Mouse (Mus musculus) midbrain, embryonic 10.5 days (tissue): ENCODE data around the gene Ifitm1. TPM values are rescaled to one million over a fixed set of nuclear protein-coding genes. Genes with fewer than 3 reads are reported as not detected.
"Not testable (repeated sequence)": the region's sequence is repeated elsewhere in the genome, so short reads cannot be mapped to it uniquely, and the experiment has no call there.

ENCODE experiments used
- DNase-seq: peaks from one replicate; pipeline ENCODE4 v3.0.0-alpha.2; 2017; ENCODE audit warnings: low spot score
- H3K27ac ChIP-seq: fragments of 300-500 bp; sonication (generic); replicated peaks from 2 replicates; pipeline ENCODE4 v1.5.1; 2016; ENCODE audit warnings: mild to moderate bottlenecking
- H3K27me3 ChIP-seq: fragments of 300-500 bp; sonication (generic); 2 replicates; pipeline ENCODE4 v1.6.1; 2016; ENCODE audit warnings: low read depth, mild to moderate bottlenecking; ENCODE audit not compliant: poor library complexity, severe bottlenecking
- H3K36me3 ChIP-seq: fragments of 300-500 bp; sonication (generic); 2 replicates; pipeline ENCODE4 v1.6.1; 2016; ENCODE audit warnings: mild to moderate bottlenecking, moderate library complexity
- H3K4me1 ChIP-seq: fragments of 300-500 bp; sonication (generic); 2 replicates; pipeline ENCODE4 v1.6.1; 2016
- H3K4me3 ChIP-seq: fragments of 300-500 bp; sonication (generic); 2 replicates; pipeline ENCODE4 v1.5.1; 2016; ENCODE audit warnings: mild to moderate bottlenecking, moderate library complexity
- H3K9me3 ChIP-seq: fragments of 300-500 bp; sonication (generic); replicated peaks from 2 replicates; pipeline ENCODE4 v1.6.1; 2016; ENCODE audit warnings: mild to moderate bottlenecking
- WGBS: fragments of 180-500 bp; shearing (Covaris S2); methylation state at CpG from one replicate; pipeline ENCODE4 v1.1.7; 2016; 5-methylcytosine and 5-hydroxymethylcytosine counted together
- polyA plus RNA-seq: library from polyadenylated mRNA; unstranded; fragments of >200 nt; fragmentation: Nextera tagmentation; extraction: Ambion mirVana; gene quantifications from 2 replicates; pipeline ENCODE4 v1.2.1, GENCODE M21; 2016

Ifitm1 gene
- polyA plus RNA-seq, 1 experiment from 2014 or later, result 6.3 TPM

GRCm38 (mm10) chr7:141010593-141010992 lies 43.6 kb downstream of the Ifitm1 start, which contains the start of gene Ifitm3:
Gene Ifitm3, minus strand, starts transcription at chr7:141010770.
- no peaks in the 10 kb centered on the region for H3K9me3 ChIP-seq
- peaks cover 27% of the 10 kb centered on the region for H3K4me1 ChIP-seq
- H3K4me3 ChIP-seq, result peak within 1 kb of the TSS; percentile 29
- peak within 1 kb of the TSS; percentile 39; the same call in 1 of the 2 replicates for H3K27ac ChIP-seq
- 40% methylated on average over 10 of the region's 10 CpGs for whole genome bisulfite sequencing
- no peaks in the 10 kb centered on the region for H3K36me3 ChIP-seq
- H3K27me3 ChIP-seq, result peaks cover 13% of the 10 kb centered on the region
- peak; percentile 17 for DNase-seq

DNA sequence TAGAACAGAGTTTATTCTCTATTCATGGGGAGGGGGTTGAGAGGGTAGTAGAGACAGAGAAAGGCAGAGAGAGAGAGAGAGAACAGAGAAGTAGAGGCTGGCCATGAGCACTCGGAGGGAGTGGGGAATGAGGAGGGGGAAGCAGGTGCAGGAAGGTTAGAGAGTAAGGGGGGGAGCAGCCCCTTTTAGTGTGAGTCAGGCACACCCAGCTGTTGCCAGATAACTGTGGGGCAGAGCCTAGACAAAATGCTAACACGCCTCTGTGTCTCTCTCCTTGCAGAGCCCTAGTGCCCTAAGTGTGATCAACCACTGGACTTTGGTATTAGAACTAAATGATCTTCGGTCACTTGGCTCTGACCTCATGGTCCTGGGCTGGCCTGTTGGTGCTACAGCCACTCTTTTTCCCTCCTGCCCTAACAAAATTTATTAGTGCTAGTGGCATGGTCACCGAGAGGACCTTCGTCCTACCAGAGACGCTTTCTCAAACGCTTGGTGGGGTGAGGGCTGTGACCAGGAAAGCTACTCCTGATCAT lies 44.3 kb downstream of the Ifitm1 start:
- no peak for DNase-seq
- no peaks in the 10 kb centered on the region for H3K9me3 ChIP-seq
- H3K4me1 ChIP-seq, result peaks cover 27% of the 10 kb centered on the region
- 89% methylated on average over 7 of the region's 7 CpGs for WGBS
- no peak overlapping the region for H3K4me3 ChIP-seq
- H3K27ac ChIP-seq, result peak overlapping the region; percentile 39; the same call in 1 of the 2 replicates
- peaks cover 13% of the 10 kb centered on the region for H3K27me3 ChIP-seq
- H3K36me3 ChIP-seq, result no peaks in the 10 kb centered on the region

GRCm38 (mm10) chr7:141016707-141017697 lies 50.0 kb downstream of the Ifitm1 start:
- Histone ChIP-seq H3K4me3 (no peak overlapping the region), H3K4me1 (no peaks in the 10 kb centered on the region), H3K36me3 (no peaks in the 10 kb centered on the region), H3K27me3 (no peaks in the 10 kb centered on the region), H3K9me3 (no peaks in the 10 kb centered on the region), H3K27ac (no peak overlapping the region)
- DNase-seq, result no peak
- WGBS, result 89% methylated on average over 10 of the region's 10 CpGs

DNA sequence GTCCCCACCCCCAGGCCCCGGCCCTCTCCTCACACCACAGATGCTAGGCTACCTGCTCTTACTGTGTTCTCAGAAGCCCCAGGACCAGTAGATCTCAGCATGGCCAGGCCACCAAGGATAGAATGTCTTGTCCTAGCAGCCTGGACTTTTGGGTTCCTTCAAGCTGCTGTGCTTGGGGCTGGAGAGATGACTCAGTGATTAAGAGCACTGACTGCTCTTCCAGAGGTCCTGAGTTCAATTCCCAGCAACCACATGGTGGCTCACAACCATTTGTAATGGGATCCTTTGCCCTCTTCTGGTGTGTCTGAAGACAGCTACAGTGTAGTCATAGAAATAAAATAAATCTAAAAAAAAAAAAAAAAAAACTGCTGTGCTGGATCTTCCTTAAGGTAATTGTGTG lies 50.8 kb downstream of the Ifitm1 start, which contains the start of gene Ifitm6:
Gene Ifitm6, minus strand, starts transcription at position 101 of the 400 bp plus-strand sequence.
- not testable (repeated sequence) for DNase-seq, H3K4me3 ChIP-seq, H3K9me3 ChIP-seq, H3K27me3 ChIP-seq, H3K27ac ChIP-seq, H3K4me1 ChIP-seq, H3K36me3 ChIP-seq
- WGBS, result 88% methylated on average over 1 of the region's 1 CpGs

GRCm38 (mm10) chr7:141019028-141019427 lies 52.0 kb downstream of the Ifitm1 start:
- no peak overlapping the region for H3K4me3 ChIP-seq
- H3K9me3 ChIP-seq, result no peaks in the 10 kb centered on the region
- no peaks in the 10 kb centered on the region for H3K27me3 ChIP-seq
- no peak for DNase-seq
- H3K4me1 ChIP-seq, result no peaks in the 10 kb centered on the region
- H3K27ac ChIP-seq, result no peak overlapping the region
- WGBS, result 94% methylated on average over 5 of the region's 5 CpGs
- no peaks in the 10 kb centered on the region for H3K36me3 ChIP-seq

Other genes starting within 250 kb of the Ifitm1 start
- not detected in 2 replicates for gene Cyp2e1, start 203.5 kb upstream of the Ifitm1 start, polyA plus RNA-seq
- 0.12 TPM in 1 of 2 replicates, not detected in the other for gene Syce1, start 179.4 kb upstream of the Ifitm1 start, polyA plus RNA-seq
- gene Zfp941, start 145.0 kb upstream of the Ifitm1 start, polyA plus RNA-seq, result 3.0 and 5.6 TPM in 2 replicates
- gene Urah, start 132.2 kb upstream of the Ifitm1 start, polyA plus RNA-seq, result 0.39 and 0.55 TPM in 2 replicates
- not detected in 2 replicates for gene Scgb1c1, start 121.7 kb upstream of the Ifitm1 start, polyA plus RNA-seq
- gene Odf3, start 119.4 kb upstream of the Ifitm1 start, polyA plus RNA-seq, result not detected in 2 replicates
- not detected in 2 replicates for gene Gm45785, start 110.9 kb upstream of the Ifitm1 start, polyA plus RNA-seq
- 54.3 and 71.1 TPM in 2 replicates for gene Ric8a, start 110.3 kb upstream of the Ifitm1 start, polyA plus RNA-seq
- 20.1 and 25.9 TPM in 2 replicates for gene Bet1l, start 109.6 kb upstream of the Ifitm1 start, polyA plus RNA-seq
- 343 and 348 TPM in 2 replicates for gene Psmd13, start 85.3 kb upstream of the Ifitm1 start, polyA plus RNA-seq
- 29.2 and 31.8 TPM in 2 replicates for gene Sirt3, start 84.9 kb upstream of the Ifitm1 start, polyA plus RNA-seq
- gene Cox8b, start 66.8 kb upstream of the Ifitm1 start, polyA plus RNA-seq, result not detected in 2 replicates
- 0.05 and 0.07 TPM in 2 replicates for gene Nlrp6, start 46.3 kb upstream of the Ifitm1 start, polyA plus RNA-seq
- 15.4 and 17.1 TPM in 2 replicates for gene Pgghg, start 25.8 kb upstream of the Ifitm1 start, polyA plus RNA-seq
- 1.2 and 1.3 TPM in 2 replicates for gene Ifitm5, start 16.9 kb upstream of the Ifitm1 start, polyA plus RNA-seq
- gene Gm45717, start 11.3 kb upstream of the Ifitm1 start, polyA plus RNA-seq, result 0.42 TPM in 1 of 2 replicates, not detected in the other
- 305 and 352 TPM in 2 replicates for gene Ifitm2, start 11.2 kb upstream of the Ifitm1 start, polyA plus RNA-seq
- gene Ifitm3, start 43.5 kb downstream of the Ifitm1 start, polyA plus RNA-seq, result 13.7 and 16.8 TPM in 2 replicates
- gene Ifitm6, start 50.7 kb downstream of the Ifitm1 start, polyA plus RNA-seq, result 0.21 TPM in 1 of 2 replicates, not detected in the other
- gene Gm17387, start 61.9 kb downstream of the Ifitm1 start, polyA plus RNA-seq, result not detected in 2 replicates
- 26.8 and 29.4 TPM in 2 replicates for gene B4galnt4, start 93.9 kb downstream of the Ifitm1 start, polyA plus RNA-seq
- 1.8 and 2.0 TPM in 2 replicates for gene Pkp3, start 111.0 kb downstream of the Ifitm1 start, polyA plus RNA-seq
- gene Sigirr, start 133.4 kb downstream of the Ifitm1 start, polyA plus RNA-seq, result 2.3 and 2.5 TPM in 2 replicates
- gene Ano9, start 150.6 kb downstream of the Ifitm1 start, polyA plus RNA-seq, result 0.07 and 0.16 TPM in 2 replicates
- gene Ptdss2, start 155.2 kb downstream of the Ifitm1 start, polyA plus RNA-seq, result 86.5 and 94.7 TPM in 2 replicates
- gene Rnh1, start 205.6 kb downstream of the Ifitm1 start, polyA plus RNA-seq, result 64.5 and 66.6 TPM in 2 replicates
- 84.2 and 87.5 TPM in 2 replicates for gene Hras, start 226.8 kb downstream of the Ifitm1 start, polyA plus RNA-seq
- 14.4 and 14.6 TPM in 2 replicates for gene Lrrc56, start 226.9 kb downstream of the Ifitm1 start, polyA plus RNA-seq
- 3.8 and 5.1 TPM in 2 replicates for gene Lmntd2, start 246.9 kb downstream of the Ifitm1 start, polyA plus RNA-seq
- 55.6 and 57.2 TPM in 2 replicates for gene Rassf7, start 248.6 kb downstream of the Ifitm1 start, polyA plus RNA-seq